Mouse (Mus musculus): ENCODE measurements around the gene Cdk5r2. TPM values are rescaled to one million over a fixed set of nuclear protein-coding genes. Genes with fewer than 3 reads are reported as not detected.

Cdk5r2 gene
- polyA plus RNA-seq, 1 experiment = not detected

DNA sequence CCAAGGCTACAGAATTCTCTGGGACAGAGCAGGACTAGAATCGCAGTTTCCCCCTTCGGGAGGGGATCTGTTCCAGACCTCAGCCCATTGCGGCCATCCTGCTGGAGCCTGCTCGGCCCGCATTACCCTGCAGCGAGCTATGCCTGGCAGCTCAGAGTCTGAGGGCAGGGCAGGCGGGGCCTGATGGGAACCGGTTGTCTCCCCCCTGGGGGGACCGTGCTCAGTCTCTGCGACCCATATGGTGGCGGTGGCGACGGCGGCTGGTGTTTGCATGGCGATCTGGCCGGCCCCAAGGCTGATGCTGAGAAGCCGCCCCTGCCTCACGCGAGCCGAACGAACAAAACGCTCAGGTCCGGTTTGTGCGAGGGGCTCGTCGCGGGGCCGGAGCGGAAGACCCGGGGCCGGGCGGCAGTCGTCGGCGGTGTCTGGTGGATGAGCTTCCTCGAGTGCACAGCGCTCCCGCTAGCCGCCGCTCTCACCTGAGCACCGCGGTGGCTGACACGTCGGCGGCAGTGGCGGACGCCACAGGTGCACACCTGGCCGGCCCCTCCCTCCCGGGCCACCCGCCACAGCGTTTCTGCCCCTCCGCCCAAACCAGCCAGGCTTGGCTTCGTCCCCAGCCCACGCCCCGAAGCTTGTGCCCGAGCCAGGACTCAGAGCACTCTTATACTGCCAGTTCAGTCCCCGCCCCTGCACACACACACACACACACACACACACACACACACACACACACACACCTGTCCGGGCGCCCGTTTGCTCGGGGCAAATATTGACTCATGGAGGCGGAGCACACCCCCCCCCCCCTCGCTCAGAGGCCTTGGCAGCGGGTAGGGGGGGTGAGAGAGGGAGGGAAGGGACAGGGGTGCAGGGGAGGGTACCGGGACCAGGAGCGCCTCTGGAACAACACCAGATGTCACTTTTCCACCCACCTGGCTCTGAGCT lies 45.9 kb downstream of the Cdk5r2 start:
- Histone ChIP-seq H3K27me3 (replicated peaks) (peaks cover 96% of the 10 kb centered on the region), H3K4me1 (no peaks in the 10 kb centered on the region; the same call in 1 of the 2 replicates)
- TF ChIP-seq FLI1 (IDR thresholded peaks at IDR 0.05; ENCODE audit: low read length) = no peak
- TF ChIP-seq GATA1 (IDR thresholded peaks at IDR 0.05; ENCODE audit: borderline replicate concordance, low read length) = no peak

DNA sequence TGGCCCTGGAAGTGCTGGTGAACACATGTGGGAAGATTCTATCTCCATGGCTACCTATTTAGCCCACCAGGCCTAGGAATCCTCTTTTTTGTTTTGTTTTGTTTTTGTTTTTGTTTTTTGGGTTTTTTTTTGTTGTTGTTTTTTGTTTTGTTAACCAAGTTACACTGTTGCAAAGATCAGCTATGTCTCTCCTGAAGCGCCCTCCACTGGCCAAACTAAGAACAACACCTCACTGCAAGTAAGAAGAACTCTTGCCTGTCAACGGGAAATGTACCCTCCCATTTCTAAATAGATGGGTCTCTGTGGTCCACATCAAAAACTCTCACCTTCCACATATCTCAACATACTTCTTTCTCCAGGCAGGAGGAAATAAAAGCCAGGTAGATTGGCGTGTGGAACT lies 47.0 kb downstream of the Cdk5r2 start:
- H3K4me1 ChIP-seq = no peaks in the 10 kb centered on the region; the same call in 1 of the 2 replicates
- H3K27me3 ChIP-seq (replicated peaks) = peaks cover 93% of the 10 kb centered on the region
- TF ChIP-seq FLI1 (IDR thresholded peaks at IDR 0.05; ENCODE audit: low read length) (no peak), GATA1 (IDR thresholded peaks at IDR 0.05; ENCODE audit: borderline replicate concordance, low read length) (no peak)

More for the DNA sequence above, 45.9 kb downstream of the Cdk5r2 start:
- no peaks in the 10 kb centered on the region for H3K9me3 ChIP-seq
- H3K4me3 ChIP-seq (replicated peaks) = no peak overlapping the region
- no peaks in the 10 kb centered on the region for H3K36me3 ChIP-seq (replicated peaks; ENCODE audit: low read length)

DNA sequence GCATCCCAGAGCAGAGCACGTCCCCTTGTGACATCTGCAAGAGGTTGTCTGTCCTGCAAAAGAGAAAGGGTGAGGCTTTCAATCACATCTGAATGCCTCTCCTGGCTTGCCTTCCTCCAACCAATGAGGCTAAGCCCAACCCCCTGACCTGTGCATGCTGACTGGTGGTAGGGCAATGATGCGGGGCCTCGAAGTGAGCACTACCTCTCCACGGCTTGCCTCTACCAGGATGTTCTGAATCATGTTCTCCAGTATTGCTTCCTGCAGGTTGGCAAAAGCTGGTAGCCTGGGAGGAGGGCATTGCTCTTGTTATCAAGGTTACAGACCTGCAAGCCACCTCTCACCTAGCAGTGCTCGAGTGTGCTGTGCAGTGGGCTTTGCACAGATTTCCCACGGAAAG lies 47.5 kb downstream of the Cdk5r2 start:
- H3K27me3 ChIP-seq (replicated peaks) = peaks cover 92% of the 10 kb centered on the region

More for the DNA sequence above, 47.0 kb downstream of the Cdk5r2 start:
- no peak overlapping the region for H3K4me3 ChIP-seq (replicated peaks)
- H3K9me3 ChIP-seq = no peaks in the 10 kb centered on the region
- no peaks in the 10 kb centered on the region for H3K36me3 ChIP-seq (replicated peaks; ENCODE audit: low read length)

More for the DNA sequence above, 47.5 kb downstream of the Cdk5r2 start:
- no peaks in the 10 kb centered on the region; the same call in 1 of the 2 replicates for H3K4me1 ChIP-seq
- H3K4me3 ChIP-seq (replicated peaks) = no peak overlapping the region
- no peak for TF ChIP-seq GATA1 (IDR thresholded peaks at IDR 0.05; ENCODE audit: borderline replicate concordance, low read length)
- TF ChIP-seq FLI1 (IDR thresholded peaks at IDR 0.05; ENCODE audit: low read length) = no peak
- no peaks in the 10 kb centered on the region for H3K9me3 ChIP-seq
- H3K36me3 ChIP-seq (replicated peaks; ENCODE audit: low read length) = no peaks in the 10 kb centered on the region

Other genes with a start within 250 kb of the Cdk5r2 start
- gene Ttll4, start 193.2 kb upstream of the Cdk5r2 start, polyA plus RNA-seq (2012; ENCODE audit: insufficient read depth, low replicate concordance) = 1.2 and 5.3 TPM in 2 replicates
- 1.7 TPM in 1 of 2 replicates, not detected in the other for gene Cyp27a1, start 141.4 kb upstream of the Cdk5r2 start, polyA plus RNA-seq (2012; ENCODE audit: insufficient read depth, low replicate concordance)
- gene Prkag3, start 105.7 kb upstream of the Cdk5r2 start, polyA plus RNA-seq (2012; ENCODE audit: insufficient read depth, low replicate concordance) = not detected in 2 replicates
- 0.60 TPM in 1 of 2 replicates, not detected in the other for gene Wnt6, start 83.0 kb upstream of the Cdk5r2 start, polyA plus RNA-seq (2012; ENCODE audit: insufficient read depth, low replicate concordance)
- not detected in 2 replicates for gene Wnt10a, start 63.4 kb upstream of the Cdk5r2 start, polyA plus RNA-seq (2012; ENCODE audit: insufficient read depth, low replicate concordance)
- gene Fev, start 30.5 kb downstream of the Cdk5r2 start, polyA plus RNA-seq (2012; ENCODE audit: insufficient read depth, low replicate concordance) = not detected in 2 replicates
- gene Cryba2, start 38.2 kb downstream of the Cdk5r2 start, polyA plus RNA-seq (2012; ENCODE audit: insufficient read depth, low replicate concordance) = not detected in 2 replicates
- 0.02 TPM in 1 of 2 replicates, not detected in the other for gene Cfap65, start 80.7 kb downstream of the Cdk5r2 start, polyA plus RNA-seq (2012; ENCODE audit: insufficient read depth, low replicate concordance)
- gene Ihh, start 96.7 kb downstream of the Cdk5r2 start, polyA plus RNA-seq (2012; ENCODE audit: insufficient read depth, low replicate concordance) = 0.10 TPM in 1 of 2 replicates, not detected in the other